Mouse (Mus musculus) limb, embryonic 11.5 days (tissue): ENCODE data around the gene Vwa8. TPM values are rescaled to one million over a fixed set of nuclear protein-coding genes. Genes with fewer than 3 reads are reported as not detected.

Source experiments
- ATAC-seq: fragments of 200-750 bp; cut with Nextera tagmentation; 2 replicates; pipeline ENCODE4 v1.8.0; 2017; ENCODE audit warnings: low read depth; ENCODE audit not compliant: insufficient number of reproducible peaks, low FRiP score, low TSS enrichment
- DNase-seq: peaks from one replicate; pipeline ENCODE4 v3.0.0-alpha.2; 2015; ENCODE audit warnings: low spot score
- H3K27ac ChIP-seq: fragments of 300-500 bp; sonication (generic); replicated peaks from 2 replicates; pipeline ENCODE4 v1.5.1; 2014; ENCODE audit warnings: low read depth, mild to moderate bottlenecking, low read length
- H3K27me3 ChIP-seq: fragments of 300-500 bp; sonication (generic); 2 replicates; pipeline ENCODE4 v1.6.1; 2014; ENCODE audit warnings: mild to moderate bottlenecking, low read length, mixed read lengths; ENCODE audit not compliant: control insufficient read depth, insufficient read depth
- H3K36me3 ChIP-seq: fragments of 300-500 bp; sonication (generic); 2 replicates; pipeline ENCODE4 v1.6.1; 2014; ENCODE audit warnings: mild to moderate bottlenecking, low read length, moderate library complexity, mixed read lengths; ENCODE audit not compliant: control insufficient read depth, insufficient read depth
- H3K4me1 ChIP-seq: fragments of 300-500 bp; sonication (generic); 2 replicates; pipeline ENCODE4 v1.6.1; 2014; ENCODE audit warnings: low read length, mixed read lengths; ENCODE audit not compliant: control insufficient read depth, insufficient read depth
- H3K4me2 ChIP-seq: fragments of 300-500 bp; sonication (generic); 2 replicates; pipeline ENCODE4 v1.6.1; 2014; ENCODE audit warnings: low read depth, mild to moderate bottlenecking, moderate library complexity; ENCODE audit not compliant: severe bottlenecking
- H3K4me3 ChIP-seq: fragments of 300-500 bp; sonication (generic); 2 replicates; pipeline ENCODE4 v1.5.1; 2014; ENCODE audit warnings: low read depth, low read length
- H3K9ac ChIP-seq: fragments of 300-500 bp; sonication (generic); 2 replicates; pipeline ENCODE4 v1.6.1; 2014; ENCODE audit warnings: mild to moderate bottlenecking, low read length
- H3K9me3 ChIP-seq: fragments of 300-500 bp; sonication (generic); 2 replicates; pipeline ENCODE4 v1.6.1; 2016; ENCODE audit warnings: low read length; ENCODE audit not compliant: control insufficient read depth
- WGBS: fragments of 180-500 bp; shearing (Covaris S2); extraction: QIAGEN DNeasy Blood & Tissue Kit; methylation state at CpG from one replicate; pipeline ENCODE4 v1.1.7; 2014; 5-methylcytosine and 5-hydroxymethylcytosine counted together
- polyA plus RNA-seq: library from polyadenylated mRNA; unstranded; fragments of >200 nt; fragmentation: Nextera tagmentation; extraction: Ambion mirVana; gene quantifications from 2 replicates; pipeline ENCODE4 v1.2.1, GENCODE M21; 2014

Vwa8 gene
- polyA plus RNA-seq, 1 experiment from 2014 or later: 10.2 TPM

- Histone ChIP-seq H3K27me3 (no peaks in the 10 kb centered on the region), H3K27ac (no peak overlapping the region; the same call in 1 of the 2 replicates), H3K4me1 (no peaks in the 10 kb centered on the region; the same call in none of the 2 replicates), H3K9me3 (no peaks in the 10 kb centered on the region), H3K9ac (no peak overlapping the region), H3K4me2 (no peak overlapping the region), H3K4me3 (no peak overlapping the region), H3K36me3 (no peaks in the 10 kb centered on the region)
- ATAC-seq (no peak), DNase-seq (no peak)
- WGBS: 74% methylated on average over 9 of the region's 9 CpGs
These were observed 351.5 kb downstream of the Vwa8 start for GRCm38 (mm10) chr14:79200133-79200891.

- H3K9me3 ChIP-seq: no peaks in the 10 kb centered on the region
- H3K4me3 ChIP-seq: no peak overlapping the region
- H3K4me1 ChIP-seq: no peaks in the 10 kb centered on the region; the same call in none of the 2 replicates
- no peaks in the 10 kb centered on the region for H3K36me3 ChIP-seq
- ATAC-seq (no peak), DNase-seq (no peak)
- 87% methylated on average over 9 of the region's 9 CpGs for WGBS
- H3K9ac ChIP-seq: no peak overlapping the region
- H3K4me2 ChIP-seq: no peak overlapping the region
- no peak overlapping the region for H3K27ac ChIP-seq
- H3K27me3 ChIP-seq: no peaks in the 10 kb centered on the region
These were observed 352.0 kb downstream of the Vwa8 start for GRCm38 (mm10) chr14:79200892-79201285.

- DNase-seq: no peak
- Histone ChIP-seq H3K4me1 (peaks cover 2% of the 10 kb centered on the region), H3K27ac (peak overlapping the region; percentile 15; the same call in 1 of the 2 replicates), H3K36me3 (no peaks in the 10 kb centered on the region), H3K4me2 (no peak overlapping the region), H3K27me3 (no peaks in the 10 kb centered on the region), H3K9me3 (no peaks in the 10 kb centered on the region), H3K9ac (no peak overlapping the region), H3K4me3 (no peak overlapping the region)
- 65% methylated on average over 4 of the region's 4 CpGs for WGBS
- no peak for ATAC-seq
These were observed 354.0 kb downstream of the Vwa8 start for GRCm38 (mm10) chr14:79202722-79203362.

GRCm38 (mm10) chr14:79203496-79204158 lies 354.8 kb downstream of the Vwa8 start:
- Histone ChIP-seq H3K9ac (0 out of 2 replicates have a peak overlapping the region, but pooled peaks have one; percentile 4), H3K4me1 (peaks cover 2% of the 10 kb centered on the region)
- 22% methylated on average over 12 of the region's 12 CpGs for WGBS

GRCm38 (mm10) chr14:79204866-79205265 lies 356.0 kb downstream of the Vwa8 start:
- Histone ChIP-seq H3K36me3 (no peaks in the 10 kb centered on the region), H3K4me2 (no peak overlapping the region), H3K4me1 (peaks cover 2% of the 10 kb centered on the region), H3K9me3 (no peaks in the 10 kb centered on the region), H3K27ac (no peak overlapping the region), H3K9ac (no peak overlapping the region), H3K4me3 (no peak overlapping the region), H3K27me3 (no peaks in the 10 kb centered on the region)
- ATAC-seq (no peak), DNase-seq (no peak)
- WGBS: 93% methylated on average over 7 of the region's 7 CpGs

More at GRCm38 (mm10) chr14:79203496-79204158, 354.8 kb downstream of the Vwa8 start:
- Histone ChIP-seq H3K4me3 (no peak overlapping the region), H3K27ac (peak overlapping the region; percentile 49; the same call in 1 of the 2 replicates), H3K27me3 (no peaks in the 10 kb centered on the region), H3K9me3 (no peaks in the 10 kb centered on the region), H3K4me2 (no peak overlapping the region), H3K36me3 (no peaks in the 10 kb centered on the region)
- DNase-seq (peak; percentile 55), ATAC-seq (peak; percentile 82; the same call in 1 of the 2 replicates)

GRCm38 (mm10) chr14:79206210-79206609 lies 357.4 kb downstream of the Vwa8 start:
- Histone ChIP-seq H3K27ac (no peak overlapping the region), H3K4me1 (peaks cover 2% of the 10 kb centered on the region), H3K36me3 (no peaks in the 10 kb centered on the region), H3K27me3 (no peaks in the 10 kb centered on the region), H3K4me3 (no peak overlapping the region), H3K4me2 (no peak overlapping the region), H3K9me3 (no peaks in the 10 kb centered on the region), H3K9ac (no peak overlapping the region)
- ATAC-seq (no peak), DNase-seq (no peak)
- 73% methylated on average over 11 of the region's 11 CpGs for WGBS

GRCm38 (mm10) chr14:79208468-79208867 lies 359.6 kb downstream of the Vwa8 start:
- ATAC-seq: no peak

GRCm38 (mm10) chr14:79209813-79210212 lies 361.0 kb downstream of the Vwa8 start:
- no peak overlapping the region for H3K4me2 ChIP-seq
- no peak overlapping the region for H3K4me3 ChIP-seq
- DNase-seq (no peak), ATAC-seq (no peak)
- H3K9me3 ChIP-seq: no peaks in the 10 kb centered on the region
- H3K4me1 ChIP-seq: 0 out of 2 replicates have a peak, but pooled peaks cover 2% of the 10 kb centered on the region
- no peaks in the 10 kb centered on the region for H3K36me3 ChIP-seq
- no peak overlapping the region for H3K9ac ChIP-seq
- 69% methylated on average over 3 of the region's 3 CpGs for WGBS
- H3K27me3 ChIP-seq: no peaks in the 10 kb centered on the region
- H3K27ac ChIP-seq: no peak overlapping the region

More at GRCm38 (mm10) chr14:79208468-79208867, 359.6 kb downstream of the Vwa8 start:
- Histone ChIP-seq H3K4me1 (peaks cover 2% of the 10 kb centered on the region; the same call in 1 of the 2 replicates), H3K36me3 (no peaks in the 10 kb centered on the region), H3K27me3 (no peaks in the 10 kb centered on the region), H3K27ac (no peak overlapping the region), H3K9ac (no peak overlapping the region), H3K4me2 (no peak overlapping the region), H3K9me3 (no peaks in the 10 kb centered on the region), H3K4me3 (no peak overlapping the region)
- no peak for DNase-seq
